ENCODE assay signal across 26 mouse cellular contexts in genomic region chr15:67036341-67036740, GRCm38 (mm10).
A peak's percentile ranks its signal among the peaks of the same experiment; 100 is the strongest.
DNase-seq lines count a peak whose midpoint lies in the region; ATAC-seq and TF ChIP-seq lines count a peak whose summit lies in the region.
"Had no signal": no experiment of that assay in that cellular context is flagged by ENCODE, and none has a peak within 500 bp of the region (broad histone marks: within the 10 kb centered on the region; RNA-seq: fewer than 3 reads in every experiment).

No protein-coding gene starts in this region.

- no peak for TF ChIP-seq RAD21 in MEL (IDR thresholded peaks at IDR 0.05; ENCODE audit: low read depth, low read length)

- no peaks in the 10 kb centered on the region for H3K9me3 ChIP-seq in heart, embryonic 12.5 days (replicated peaks)
- no peaks in the 10 kb centered on the region for H3K9me3 ChIP-seq in heart, embryonic 15.5 days (replicated peaks)
- H3K9me3 ChIP-seq in MEL (replicated peaks; ENCODE audit: insufficient read depth, low read length) = no peaks in the 10 kb centered on the region
- H3K9me3 ChIP-seq: embryonic facial prominence, embryonic 12.5 days; embryonic facial prominence, embryonic 15.5 days; G1E; hindbrain, embryonic 12.5 days; hindbrain, embryonic 15.5 days had no signal

- no peak for ATAC-seq in heart, embryonic 12.5 days (ENCODE audit: insufficient number of reproducible peaks, low FRiP score)
- ATAC-seq in heart, embryonic 15.5 days (replicated peaks; ENCODE audit: insufficient number of reproducible peaks, insufficient read depth, low FRiP score, low read depth) = 0 out of 2 replicates have a peak, but pooled peaks have one; percentile 35
- ATAC-seq in common myeloid progenitor, adult 5-6 weeks (replicated peaks; ENCODE audit: low read depth, poor library complexity, severe bottlenecking) = peak; percentile 7
- ATAC-seq: activated CD4-positive, CD25-positive, alpha-beta regulatory T cell, adult 4 months; forebrain, embryonic 14.5 days; forebrain, postnatal 0 days; intestine, postnatal 0 days had no signal

- no peak overlapping the region for H3K9ac ChIP-seq in heart, embryonic 12.5 days
- no peak overlapping the region for H3K9ac ChIP-seq in heart, embryonic 15.5 days
- H3K9ac ChIP-seq in MEL (ENCODE audit: control insufficient read depth, low read depth, low read length, poor library complexity, severe bottlenecking) = no peak overlapping the region
- H3K9ac ChIP-seq: embryonic facial prominence, embryonic 12.5 days; embryonic facial prominence, embryonic 15.5 days; forebrain, postnatal 0 days; hindbrain, embryonic 12.5 days; hindbrain, embryonic 15.5 days had no signal

- H3K27me3 ChIP-seq in heart, embryonic 12.5 days (replicated peaks) = no peaks in the 10 kb centered on the region
- H3K27me3 ChIP-seq in heart, embryonic 15.5 days = no peaks in the 10 kb centered on the region
- H3K27me3 ChIP-seq in MEL (ENCODE audit: control insufficient read depth in 1 of 2, insufficient read depth in 2 of 2, low read length in 2 of 2) = no peaks in the 10 kb centered on the region
- H3K27me3 ChIP-seq: CH12.LX; embryonic facial prominence, embryonic 15.5 days; hindbrain, embryonic 15.5 days had no signal

- 0 out of 2 replicates have a peak overlapping the region, but pooled peaks have one; percentile 3 for H3K27ac ChIP-seq in heart, embryonic 12.5 days (ENCODE audit: poor library complexity, severe bottlenecking)
- peak overlapping the region; percentile 55 for H3K27ac ChIP-seq in heart, embryonic 15.5 days
- no peak overlapping the region for H3K27ac ChIP-seq in MEL (ENCODE audit: control insufficient read depth, low read depth, low read length)
- H3K27ac ChIP-seq: embryonic facial prominence, embryonic 12.5 days; embryonic facial prominence, embryonic 15.5 days; gastrocnemius, adult 2 months; hindbrain, embryonic 12.5 days; hindbrain, embryonic 15.5 days; kidney, postnatal 0 days had no signal

- no peak for TF ChIP-seq POLR2A in MEL (IDR thresholded peaks at IDR 0.05; ENCODE audit: control insufficient read depth in 1 of 2, insufficient read depth in 1 of 2, low read depth in 1 of 2, low read length in 2 of 2, poor library complexity in 1 of 2)

- intact Hi-C loops in heart, postnatal 36 days (cut with DNase I) = no loop called here

- H3K4me2 ChIP-seq in heart, embryonic 12.5 days = no peak overlapping the region
- no peak overlapping the region for H3K4me2 ChIP-seq in heart, embryonic 15.5 days
- H3K4me2 ChIP-seq: embryonic facial prominence, embryonic 12.5 days; embryonic facial prominence, embryonic 15.5 days; hindbrain, embryonic 12.5 days; hindbrain, embryonic 15.5 days had no signal

- no peak for DNase-seq in heart, postnatal 36 days
- DNase-seq in heart, adult 18-20 months = no peak
- DNase-seq in MEL (ENCODE audit: low read depth, low spot score) = peak; percentile 67
- no peak for DNase-seq in adrenal gland, postnatal 25 days
- DNase-seq: adrenal gland, postnatal 10 days; B cell, adult 2 months; cerebellum, adult 11 months; cerebellum, adult 2 months; cerebellum, postnatal 10 days; forebrain, postnatal 0 days; gastrocnemius, adult 2 months; gastrocnemius, postnatal 14 days; kidney, adult 2 months had no signal

- no peaks in the 10 kb centered on the region for H3K36me3 ChIP-seq in heart, embryonic 12.5 days
- no peaks in the 10 kb centered on the region for H3K36me3 ChIP-seq in heart, embryonic 15.5 days
- peaks cover 0 to 7% of the 10 kb centered on the region in 2 experiments; a peak in 1 of 4 replicates for H3K36me3 ChIP-seq in MEL (ENCODE audit: control insufficient read depth in 1 of 2, insufficient read depth in 2 of 2, low read length in 2 of 2)
- H3K36me3 ChIP-seq: embryonic facial prominence, embryonic 12.5 days; embryonic facial prominence, embryonic 15.5 days; G1E; hindbrain, embryonic 12.5 days; hindbrain, embryonic 15.5 days had no signal

- no peak overlapping the region for H3K4me3 ChIP-seq in heart, embryonic 12.5 days
- no peak overlapping the region for H3K4me3 ChIP-seq in heart, embryonic 15.5 days
- H3K4me3 ChIP-seq in MEL (ENCODE audit: control insufficient read depth in 1 of 2, insufficient read depth in 1 of 2, low read depth in 2 of 2, low read length in 2 of 2) = no peak overlapping the region
- H3K4me3 ChIP-seq: embryonic facial prominence, embryonic 12.5 days; embryonic facial prominence, embryonic 15.5 days; gastrocnemius, adult 2 months; hindbrain, embryonic 12.5 days; hindbrain, embryonic 15.5 days had no signal

- peaks cover 38% of the 10 kb centered on the region for H3K4me1 ChIP-seq in heart, embryonic 12.5 days (replicated peaks)
- H3K4me1 ChIP-seq in heart, embryonic 15.5 days (replicated peaks) = peaks cover 32% of the 10 kb centered on the region
- peaks cover 0 to 13% of the 10 kb centered on the region in 2 experiments; a peak in 2 of 4 replicates for H3K4me1 ChIP-seq in MEL (ENCODE audit: control insufficient read depth in 1 of 2, insufficient read depth in 2 of 2, low read length in 2 of 2)

- no peak for TF ChIP-seq CTCF in MEL (IDR thresholded peaks at IDR 0.05 in 2 of 3, conservative IDR thresholded peaks at IDR 0.05 in 1 of 3; ENCODE audit: control insufficient read depth in 1 of 3, insufficient read depth in 1 of 3, low read depth in 2 of 3, low read length in 3 of 3, poor library complexity in 1 of 3, severe bottlenecking in 1 of 3)

- no peak for TF ChIP-seq EP300 in MEL (IDR thresholded peaks at IDR 0.05; ENCODE audit: low read depth in 1 of 2, low read length in 2 of 2)

- no peaks in the 10 kb centered on the region; the same call in 1 of the 2 replicates for H3K79me2 ChIP-seq in MEL (ENCODE audit: control insufficient read depth, insufficient read depth, low read length, poor library complexity)

- WGBS in heart, embryonic 12.5 days = 38% methylated on average over 2 of the region's 2 CpGs
- WGBS in heart, embryonic 15.5 days = 35% methylated on average over 2 of the region's 2 CpGs

TF ChIP-seq in MEL, 35 proteins besides CTCF, POLR2A, EP300 and RAD21:
- TF ChIP-seq MXI1 (IDR thresholded peaks at IDR 0.05; ENCODE audit: low read depth, low read length) = no peak
